Comparison of ENCODE assay signal across 1 mouse cellular context in the genomic region with DNA sequence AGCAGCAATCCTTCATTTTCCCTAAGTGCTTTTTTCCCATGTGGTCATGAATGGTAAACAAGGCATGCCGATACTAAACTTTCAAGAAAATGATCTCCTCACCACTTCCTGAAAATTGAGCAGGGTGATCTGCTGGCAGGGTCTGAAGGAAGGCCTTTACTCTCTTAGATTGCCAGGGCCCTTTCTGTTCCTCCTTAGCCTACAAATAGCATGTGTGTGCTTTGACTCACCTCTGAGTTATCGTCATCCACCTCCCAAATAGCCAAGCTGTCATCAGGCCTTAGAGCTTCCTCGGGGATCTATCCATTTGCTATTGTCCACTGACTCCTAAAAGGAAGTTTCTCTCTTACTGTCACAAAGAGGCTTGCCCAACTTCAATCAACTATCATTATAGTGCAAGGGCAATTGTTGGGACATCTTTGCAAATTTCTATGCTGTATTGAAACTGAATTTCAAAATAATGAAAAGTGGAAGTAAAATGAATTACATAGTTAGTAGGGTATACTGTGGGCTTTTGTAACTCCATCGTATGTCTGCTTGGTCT.
A peak's percentile ranks its signal among the peaks of the same experiment; 100 is the strongest.
TF ChIP-seq lines count a peak whose summit lies in the region.

No protein-coding gene starts in this region.

TF ChIP-seq in CH12.LX, 34 proteins besides CTCF, POLR2A, EP300 and RAD21 (continued from another document):
- TF ChIP-seq CHD1 (IDR thresholded peaks at IDR 0.05; ENCODE audit: low read depth, low read length) (no peak), MXI1 (IDR thresholded peaks at IDR 0.05; ENCODE audit: low read depth, low read length) (no peak), ETS1 (conservative IDR thresholded peaks at IDR 0.05; ENCODE audit: low read depth, low read length) (peak; percentile 56), IRF4 (IDR thresholded peaks at IDR 0.05; ENCODE audit: low read depth, low read length) (peak; percentile 33; the same call in 1 of the 2 replicates)
